Mouse (Mus musculus): ENCODE measurements around the gene Tmem87a. TPM values are rescaled to one million over a fixed set of nuclear protein-coding genes. Genes with fewer than 3 reads are reported as not detected.

Gene Tmem87a
- polyA plus RNA-seq, 1 experiment, result 9.8 TPM

GRCm38 (mm10) chr2:120390934-120391333 lies 13.0 kb downstream of the Tmem87a start:
- no peak overlapping the region for H3ac ChIP-seq (ENCODE audit: control insufficient read depth, insufficient read length, low read depth)
- no peak overlapping the region for H3K4me3 ChIP-seq (ENCODE audit: insufficient read depth, poor library complexity, severe bottlenecking)
- H3K27me3 ChIP-seq (ENCODE audit: control insufficient read depth, insufficient read depth, insufficient read length), result no peaks in the 10 kb centered on the region
- TF ChIP-seq USF1 (IDR thresholded peaks at IDR 0.05; ENCODE audit: low read depth) (no peak), MYOD1 (IDR thresholded peaks at IDR 0.05; ENCODE audit: control insufficient read depth, insufficient read length, low read depth) (no peak), MAX (IDR thresholded peaks at IDR 0.05) (no peak), MYOG (IDR thresholded peaks at IDR 0.05; ENCODE audit: control insufficient read depth, extremely low read depth, insufficient read length) (no peak), CEBPB (IDR thresholded peaks at IDR 0.05; ENCODE audit: low read depth) (no peak), FOSL1 (IDR thresholded peaks at IDR 0.05; ENCODE audit: insufficient read depth, low read length, poor library complexity, severe bottlenecking) (no peak)
- peaks cover 83% of the 10 kb centered on the region for H3K36me3 ChIP-seq (ENCODE audit: control insufficient read depth, insufficient read depth)
- peaks cover 2% of the 10 kb centered on the region for H3K79me3 ChIP-seq (ENCODE audit: low read depth)
- no peaks in the 10 kb centered on the region for H3K79me2 ChIP-seq (ENCODE audit: control insufficient read depth, insufficient read depth)

- TF ChIP-seq MAX (IDR thresholded peaks at IDR 0.05) (no peak), CTCF (IDR thresholded peaks at IDR 0.05; ENCODE audit: control insufficient read depth, insufficient read depth, insufficient read length) (no peak), USF1 (IDR thresholded peaks at IDR 0.05; ENCODE audit: low read depth) (no peak), CEBPB (IDR thresholded peaks at IDR 0.05; ENCODE audit: low read depth) (no peak), MYOG (IDR thresholded peaks at IDR 0.05; ENCODE audit: control insufficient read depth, extremely low read depth, insufficient read length) (no peak), FOSL1 (IDR thresholded peaks at IDR 0.05; ENCODE audit: insufficient read depth, low read length, poor library complexity, severe bottlenecking) (no peak), MYOD1 (IDR thresholded peaks at IDR 0.05; ENCODE audit: control insufficient read depth, insufficient read length, low read depth) (no peak)
- Histone ChIP-seq H3K27me3 (ENCODE audit: control insufficient read depth, insufficient read depth, insufficient read length) (no peaks in the 10 kb centered on the region), H3K79me3 (ENCODE audit: low read depth) (no peaks in the 10 kb centered on the region), H3ac (ENCODE audit: control insufficient read depth, insufficient read length, low read depth) (no peak overlapping the region), H3K36me3 (ENCODE audit: control insufficient read depth, insufficient read depth) (peaks cover 83% of the 10 kb centered on the region), H3K79me2 (ENCODE audit: control insufficient read depth, insufficient read depth) (no peaks in the 10 kb centered on the region), H3K4me3 (ENCODE audit: insufficient read depth, poor library complexity, severe bottlenecking) (no peak overlapping the region)
Observed at GRCm38 (mm10) chr2:120389376-120389775, 14.5 kb downstream of the Tmem87a start.

GRCm38 (mm10) chr2:120387291-120387690 lies 16.6 kb downstream of the Tmem87a start:
- Histone ChIP-seq H3ac (ENCODE audit: control insufficient read depth, insufficient read length, low read depth) (no peak overlapping the region), H3K79me3 (ENCODE audit: low read depth) (no peaks in the 10 kb centered on the region), H3K4me3 (ENCODE audit: insufficient read depth, poor library complexity, severe bottlenecking) (no peak overlapping the region), H3K36me3 (ENCODE audit: control insufficient read depth, insufficient read depth) (peaks cover 71% of the 10 kb centered on the region), H3K27me3 (ENCODE audit: control insufficient read depth, insufficient read depth, insufficient read length) (no peaks in the 10 kb centered on the region), H3K79me2 (ENCODE audit: control insufficient read depth, insufficient read depth) (no peaks in the 10 kb centered on the region)
- no peak for TF ChIP-seq MYOG (IDR thresholded peaks at IDR 0.05; ENCODE audit: control insufficient read depth, extremely low read depth, insufficient read length)
- TF ChIP-seq CEBPB (IDR thresholded peaks at IDR 0.05; ENCODE audit: low read depth), result no peak
- TF ChIP-seq MAX (IDR thresholded peaks at IDR 0.05), result no peak
- no peak for TF ChIP-seq MYOD1 (IDR thresholded peaks at IDR 0.05; ENCODE audit: control insufficient read depth, insufficient read length, low read depth)
- no peak for TF ChIP-seq FOSL1 (IDR thresholded peaks at IDR 0.05; ENCODE audit: insufficient read depth, low read length, poor library complexity, severe bottlenecking)
- no peak for TF ChIP-seq CTCF (IDR thresholded peaks at IDR 0.05; ENCODE audit: control insufficient read depth, insufficient read depth, insufficient read length)
- TF ChIP-seq USF1 (IDR thresholded peaks at IDR 0.05; ENCODE audit: low read depth), result no peak

GRCm38 (mm10) chr2:120386264-120386663 lies 17.6 kb downstream of the Tmem87a start:
- Histone ChIP-seq H3ac (ENCODE audit: control insufficient read depth, insufficient read length, low read depth) (no peak overlapping the region), H3K79me2 (ENCODE audit: control insufficient read depth, insufficient read depth) (no peaks in the 10 kb centered on the region), H3K27me3 (ENCODE audit: control insufficient read depth, insufficient read depth, insufficient read length) (no peaks in the 10 kb centered on the region), H3K4me3 (ENCODE audit: insufficient read depth, poor library complexity, severe bottlenecking) (no peak overlapping the region), H3K79me3 (ENCODE audit: low read depth) (peaks cover 2% of the 10 kb centered on the region), H3K36me3 (ENCODE audit: control insufficient read depth, insufficient read depth) (peaks cover 66% of the 10 kb centered on the region)
- TF ChIP-seq USF1 (IDR thresholded peaks at IDR 0.05; ENCODE audit: low read depth) (no peak), MYOD1 (IDR thresholded peaks at IDR 0.05; ENCODE audit: control insufficient read depth, insufficient read length, low read depth) (no peak), MAX (IDR thresholded peaks at IDR 0.05) (no peak), CEBPB (IDR thresholded peaks at IDR 0.05; ENCODE audit: low read depth) (no peak), FOSL1 (IDR thresholded peaks at IDR 0.05; ENCODE audit: insufficient read depth, low read length, poor library complexity, severe bottlenecking) (no peak), MYOG (IDR thresholded peaks at IDR 0.05; ENCODE audit: control insufficient read depth, extremely low read depth, insufficient read length) (no peak), CTCF (IDR thresholded peaks at IDR 0.05; ENCODE audit: control insufficient read depth, insufficient read depth, insufficient read length) (no peak)

GRCm38 (mm10) chr2:120373858-120374257 lies 30.1 kb downstream of the Tmem87a start:
- Histone ChIP-seq H3K79me2 (ENCODE audit: control insufficient read depth, insufficient read depth) (no peaks in the 10 kb centered on the region), H3K36me3 (ENCODE audit: control insufficient read depth, insufficient read depth) (peaks cover 83% of the 10 kb centered on the region), H3K4me3 (ENCODE audit: insufficient read depth, poor library complexity, severe bottlenecking) (no peak overlapping the region)

More at GRCm38 (mm10) chr2:120373858-120374257, 30.1 kb downstream of the Tmem87a start:
- no peak for TF ChIP-seq MAX (IDR thresholded peaks at IDR 0.05)
- TF ChIP-seq FOSL1 (IDR thresholded peaks at IDR 0.05; ENCODE audit: insufficient read depth, low read length, poor library complexity, severe bottlenecking), result no peak
- TF ChIP-seq CEBPB (IDR thresholded peaks at IDR 0.05; ENCODE audit: low read depth), result no peak
- TF ChIP-seq CTCF (IDR thresholded peaks at IDR 0.05; ENCODE audit: control insufficient read depth, insufficient read depth, insufficient read length), result no peak
- TF ChIP-seq MYOG (IDR thresholded peaks at IDR 0.05; ENCODE audit: control insufficient read depth, extremely low read depth, insufficient read length), result no peak
- no peak for TF ChIP-seq USF1 (IDR thresholded peaks at IDR 0.05; ENCODE audit: low read depth)
- no peak for TF ChIP-seq MYOD1 (IDR thresholded peaks at IDR 0.05; ENCODE audit: control insufficient read depth, insufficient read length, low read depth)
- H3ac ChIP-seq (ENCODE audit: control insufficient read depth, insufficient read length, low read depth), result no peak overlapping the region
- no peaks in the 10 kb centered on the region for H3K79me3 ChIP-seq (ENCODE audit: low read depth)
- H3K27me3 ChIP-seq (ENCODE audit: control insufficient read depth, insufficient read depth, insufficient read length), result no peaks in the 10 kb centered on the region
